Mouse (Mus musculus) neural tube, embryonic 15.5 days (tissue): ENCODE results near the gene Slc43a2. TPM values are rescaled to one million over a fixed set of nuclear protein-coding genes. Genes with fewer than 3 reads are reported as not detected.
"Not testable (repeated sequence)": the region's sequence is repeated elsewhere in the genome, so short reads cannot be mapped to it uniquely, and the experiment has no call there.

Source experiments
- ATAC-seq: fragments of 200-750 bp; cut with Nextera tagmentation; 2 replicates; pipeline ENCODE4 v1.8.0; 2017; ENCODE audit warnings: mild to moderate bottlenecking, moderate TSS enrichment, moderate library complexity; ENCODE audit not compliant: low FRiP score
- H3K27ac ChIP-seq: fragments of 300-500 bp; sonication (generic); replicated peaks from 2 replicates; pipeline ENCODE4 v1.5.1; 2015; ENCODE audit warnings: mild to moderate bottlenecking, inconsistent platforms
- H3K27me3 ChIP-seq: fragments of 300-500 bp; sonication (generic); replicated peaks from 2 replicates; pipeline ENCODE4 v1.6.1; 2015; ENCODE audit warnings: inconsistent platforms
- H3K36me3 ChIP-seq: fragments of 300-500 bp; sonication (generic); 2 replicates; pipeline ENCODE4 v1.6.1; 2015; ENCODE audit warnings: inconsistent platforms
- H3K4me1 ChIP-seq: fragments of 300-500 bp; sonication (generic); 2 replicates; pipeline ENCODE4 v1.6.1; 2015; ENCODE audit warnings: inconsistent platforms
- H3K4me2 ChIP-seq: fragments of 300-500 bp; sonication (generic); 2 replicates; pipeline ENCODE4 v1.6.1; 2015; ENCODE audit warnings: inconsistent platforms, mild to moderate bottlenecking, moderate library complexity
- H3K4me3 ChIP-seq: fragments of 300-500 bp; sonication (generic); replicated peaks from 2 replicates; pipeline ENCODE4 v1.5.1; 2015; ENCODE audit warnings: mild to moderate bottlenecking, inconsistent platforms
- H3K9ac ChIP-seq: fragments of 300-500 bp; sonication (generic); replicated peaks from 2 replicates; pipeline ENCODE4 v1.6.1; 2015; ENCODE audit warnings: mild to moderate bottlenecking, inconsistent platforms
- H3K9me3 ChIP-seq: fragments of 300-500 bp; sonication (generic); replicated peaks from 2 replicates; pipeline ENCODE4 v1.6.1; 2016; ENCODE audit warnings: inconsistent platforms
- WGBS: fragments of 180-500 bp; shearing (Covaris S2); methylation state at CpG from one replicate; pipeline ENCODE4 v1.1.7; 2015; ENCODE audit warnings: mixed read lengths; 5-methylcytosine and 5-hydroxymethylcytosine counted together
- polyA plus RNA-seq: library from polyadenylated mRNA; unstranded; fragments of >200 nt; fragmentation: Nextera tagmentation; extraction: Ambion mirVana; gene quantifications from 2 replicates; pipeline ENCODE4 v1.2.1, GENCODE M21; 2015

Slc43a2 gene
- polyA plus RNA-seq, 1 experiment from 2014 or later = 15.7 TPM

GRCm38 (mm10) chr11:75598004-75598403, 66.5 kb downstream of the Slc43a2 start:
- no peak for ATAC-seq
- H3K4me3 ChIP-seq = no peak overlapping the region
- H3K27ac ChIP-seq = no peak overlapping the region
- H3K4me2 ChIP-seq = no peak overlapping the region
- H3K9me3 ChIP-seq = no peaks in the 10 kb centered on the region
- H3K4me1 ChIP-seq = 0 out of 2 replicates have a peak, but pooled peaks cover 2% of the 10 kb centered on the region
- H3K9ac ChIP-seq = no peak overlapping the region
- WGBS = 91% methylated on average over 6 of the region's 6 CpGs
- no peaks in the 10 kb centered on the region for H3K27me3 ChIP-seq
- H3K36me3 ChIP-seq = peaks cover 88% of the 10 kb centered on the region

DNA sequence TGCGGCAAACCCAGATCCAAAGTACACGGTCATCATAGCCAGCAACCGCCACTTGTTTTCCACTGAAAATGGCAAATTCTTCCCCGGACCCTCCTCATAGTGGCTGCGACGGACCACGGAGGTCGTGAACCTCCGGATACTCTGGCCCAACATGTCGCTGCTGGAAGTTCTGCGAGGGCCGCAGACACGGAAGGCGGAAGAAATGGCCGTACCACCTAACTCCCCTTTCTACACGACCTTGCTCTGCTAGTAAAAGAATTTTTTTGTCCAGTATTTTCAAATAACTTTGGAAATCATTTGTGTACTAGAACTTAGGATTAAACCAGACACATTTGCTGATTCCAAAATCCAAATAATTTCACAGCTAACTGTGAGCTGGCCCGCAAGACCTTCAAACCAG, 68.3 kb downstream of the Slc43a2 start:
- peaks cover 85% of the 10 kb centered on the region for H3K36me3 ChIP-seq
- H3K9me3 ChIP-seq, H3K9ac ChIP-seq, H3K27ac ChIP-seq, H3K27me3 ChIP-seq, H3K4me3 ChIP-seq, ATAC-seq, H3K4me1 ChIP-seq, H3K4me2 ChIP-seq: not testable (repeated sequence)
- WGBS = 95% methylated on average over 17 of the region's 17 CpGs

GRCm38 (mm10) chr11:75604826-75605225, 73.3 kb downstream of the Slc43a2 start:
- Histone ChIP-seq H3K4me2 (no peak overlapping the region), H3K27me3 (no peaks in the 10 kb centered on the region), H3K27ac (no peak overlapping the region), H3K4me3 (no peak overlapping the region), H3K9me3 (no peaks in the 10 kb centered on the region), H3K36me3 (peaks cover 81% of the 10 kb centered on the region), H3K4me1 (no peaks in the 10 kb centered on the region), H3K9ac (no peak overlapping the region)
- no peak for ATAC-seq
- 86% methylated on average over 5 of the region's 5 CpGs for WGBS

DNA sequence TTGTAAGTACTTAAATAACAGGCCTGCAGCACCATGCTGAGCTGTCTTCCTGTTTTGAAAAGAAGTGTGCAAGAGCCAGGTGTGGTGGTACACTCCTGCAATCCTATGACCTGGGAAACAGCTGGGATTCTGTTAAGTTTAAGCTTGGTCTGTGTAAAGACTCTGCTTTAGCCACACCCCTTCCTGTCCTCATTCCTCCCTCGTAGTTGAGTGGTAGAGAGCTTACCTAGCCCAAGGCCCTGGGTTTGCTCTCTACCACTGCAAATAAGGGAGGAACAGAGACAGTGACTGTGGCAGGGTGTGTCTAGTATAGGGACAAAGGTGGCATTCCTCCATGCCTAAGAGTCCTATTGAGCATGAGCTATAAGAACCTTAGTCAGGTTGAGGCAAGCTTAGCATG, 73.8 kb downstream of the Slc43a2 start:
- peaks cover 82% of the 10 kb centered on the region for H3K36me3 ChIP-seq
- WGBS = 68% methylated on average over 1 of the region's 1 CpGs

GRCm38 (mm10) chr11:75608776-75609175, 77.3 kb downstream of the Slc43a2 start:
- H3K4me1 ChIP-seq = no peaks in the 10 kb centered on the region
- H3K4me3 ChIP-seq = no peak overlapping the region
- H3K27ac ChIP-seq = no peak overlapping the region
- H3K36me3 ChIP-seq = peaks cover 79% of the 10 kb centered on the region
- no peaks in the 10 kb centered on the region for H3K27me3 ChIP-seq
- WGBS = 94% methylated on average over 5 of the region's 5 CpGs
- ATAC-seq = no peak
- H3K4me2 ChIP-seq = no peak overlapping the region
- H3K9me3 ChIP-seq = no peaks in the 10 kb centered on the region
- no peak overlapping the region for H3K9ac ChIP-seq

More for the DNA sequence above, 73.8 kb downstream of the Slc43a2 start:
- ATAC-seq = no peak
- H3K27ac ChIP-seq = no peak overlapping the region
- no peaks in the 10 kb centered on the region for H3K27me3 ChIP-seq
- no peaks in the 10 kb centered on the region for H3K9me3 ChIP-seq
- H3K4me1 ChIP-seq = no peaks in the 10 kb centered on the region
- no peak overlapping the region for H3K9ac ChIP-seq
- no peak overlapping the region for H3K4me3 ChIP-seq
- no peak overlapping the region for H3K4me2 ChIP-seq

DNA sequence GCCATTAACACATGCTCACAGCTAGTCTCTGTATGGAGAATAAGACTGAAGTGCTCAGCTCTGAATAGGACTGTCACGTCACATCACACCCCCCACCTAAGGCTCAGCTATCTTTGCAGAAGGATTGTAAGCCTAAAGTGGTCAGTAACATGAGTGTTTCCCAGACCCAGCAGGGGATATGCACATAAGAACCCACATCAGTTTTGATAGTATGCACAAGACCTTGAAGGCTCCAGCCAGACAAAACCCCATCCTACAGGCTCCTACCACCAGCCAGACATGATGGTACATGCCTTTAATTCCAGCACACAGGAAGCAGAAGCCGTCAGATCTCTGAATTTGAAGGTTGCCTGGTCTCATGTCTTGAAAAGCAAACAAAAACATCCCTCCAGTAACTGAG, 78.5 kb downstream of the Slc43a2 start:
- H3K9me3 ChIP-seq = no peaks in the 10 kb centered on the region
- H3K4me3 ChIP-seq = no peak overlapping the region
- H3K27ac ChIP-seq = no peak overlapping the region
- H3K4me1 ChIP-seq = no peaks in the 10 kb centered on the region
- WGBS = 89% methylated on average over 2 of the region's 2 CpGs
- ATAC-seq = no peak
- H3K27me3 ChIP-seq = no peaks in the 10 kb centered on the region
- no peak overlapping the region for H3K9ac ChIP-seq
- H3K4me2 ChIP-seq = no peak overlapping the region
- peaks cover 75% of the 10 kb centered on the region for H3K36me3 ChIP-seq

GRCm38 (mm10) chr11:75614769-75615168, 83.3 kb downstream of the Slc43a2 start:
- Histone ChIP-seq H3K27me3 (no peaks in the 10 kb centered on the region), H3K4me2 (no peak overlapping the region), H3K4me1 (no peaks in the 10 kb centered on the region), H3K27ac (no peak overlapping the region), H3K9me3 (no peaks in the 10 kb centered on the region), H3K36me3 (peaks cover 72% of the 10 kb centered on the region), H3K4me3 (no peak overlapping the region), H3K9ac (no peak overlapping the region)
- 91% methylated on average over 1 of the region's 1 CpGs for WGBS
- no peak for ATAC-seq

- H3K9ac ChIP-seq = no peak overlapping the region
- ATAC-seq = no peak
- H3K9me3 ChIP-seq = no peaks in the 10 kb centered on the region
- 92% methylated on average over 2 of the region's 2 CpGs for WGBS
- no peaks in the 10 kb centered on the region for H3K27me3 ChIP-seq
- H3K4me3 ChIP-seq = no peak overlapping the region
- peaks cover 72% of the 10 kb centered on the region for H3K36me3 ChIP-seq
- H3K4me1 ChIP-seq = no peaks in the 10 kb centered on the region
- H3K4me2 ChIP-seq = no peak overlapping the region
- no peak overlapping the region for H3K27ac ChIP-seq
Measured at GRCm38 (mm10) chr11:75615556-75615955, 84.1 kb downstream of the Slc43a2 start.

DNA sequence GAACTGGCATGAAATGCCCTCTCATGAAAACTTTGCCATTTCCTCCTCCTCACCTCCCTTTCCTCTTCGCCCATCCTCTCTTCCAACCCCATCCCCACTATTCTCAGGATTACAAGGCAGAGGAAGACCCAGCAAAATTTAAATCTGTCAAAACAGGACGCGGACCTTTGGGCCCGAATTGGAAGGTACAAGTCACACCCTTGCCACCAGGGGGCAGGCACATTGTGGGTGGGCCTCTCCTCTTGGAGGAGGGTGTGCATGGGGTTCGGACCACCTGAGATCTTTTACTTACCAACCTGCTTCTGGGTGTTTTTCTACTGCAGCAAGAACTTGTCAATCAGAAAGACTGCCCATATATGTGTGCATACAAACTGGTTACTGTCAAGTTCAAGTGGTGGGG, 87.6 kb downstream of the Slc43a2 start:
- 88% methylated on average over 5 of the region's 5 CpGs for WGBS
- peaks cover 73% of the 10 kb centered on the region for H3K36me3 ChIP-seq

GRCm38 (mm10) chr11:75620136-75620780, 88.8 kb downstream of the Slc43a2 start:
- WGBS = 90% methylated on average over 12 of the region's 12 CpGs
- Histone ChIP-seq H3K9ac (no peak overlapping the region), H3K27me3 (no peaks in the 10 kb centered on the region), H3K27ac (no peak overlapping the region), H3K4me2 (no peak overlapping the region), H3K4me1 (no peaks in the 10 kb centered on the region), H3K36me3 (peaks cover 76% of the 10 kb centered on the region), H3K9me3 (no peaks in the 10 kb centered on the region), H3K4me3 (no peak overlapping the region)
- ATAC-seq = no peak

More for the DNA sequence above, 87.6 kb downstream of the Slc43a2 start:
- H3K4me1 ChIP-seq = no peaks in the 10 kb centered on the region
- H3K27me3 ChIP-seq = no peaks in the 10 kb centered on the region
- H3K4me3 ChIP-seq = no peak overlapping the region
- no peak overlapping the region for H3K27ac ChIP-seq
- ATAC-seq = no peak
- no peak overlapping the region for H3K9ac ChIP-seq
- no peaks in the 10 kb centered on the region for H3K9me3 ChIP-seq
- no peak overlapping the region for H3K4me2 ChIP-seq

DNA sequence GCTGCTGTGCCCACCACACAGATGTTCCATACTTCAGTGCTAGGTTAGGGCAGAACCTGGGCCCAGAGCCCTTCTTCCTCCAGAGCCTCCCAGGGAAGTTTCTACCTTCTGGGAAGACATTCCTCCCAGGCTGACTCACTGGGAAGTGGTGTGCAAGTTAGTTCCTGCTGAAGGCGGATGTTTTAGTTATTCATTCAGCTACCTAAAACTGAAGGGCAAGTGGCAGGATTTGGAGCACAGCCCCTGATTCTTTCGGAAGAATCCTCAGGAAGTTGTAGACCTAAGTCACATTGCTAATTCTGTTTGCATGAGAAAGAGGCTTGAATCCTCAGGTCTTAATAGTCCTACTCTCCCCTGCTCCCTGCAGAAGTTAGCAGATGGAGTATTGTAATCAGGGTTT, 89.9 kb downstream of the Slc43a2 start:
- no peak overlapping the region for H3K4me3 ChIP-seq
- peaks cover 81% of the 10 kb centered on the region for H3K36me3 ChIP-seq
- H3K9ac ChIP-seq = no peak overlapping the region
- no peaks in the 10 kb centered on the region for H3K4me1 ChIP-seq
- ATAC-seq = no peak
- H3K4me2 ChIP-seq = no peak overlapping the region
- H3K27ac ChIP-seq = no peak overlapping the region
- H3K9me3 ChIP-seq = no peaks in the 10 kb centered on the region
- no peaks in the 10 kb centered on the region for H3K27me3 ChIP-seq
- 86% methylated on average over 2 of the region's 2 CpGs for WGBS

GRCm38 (mm10) chr11:75622588-75623329, 91.3 kb downstream of the Slc43a2 start:
- Histone ChIP-seq H3K4me3 (no peak overlapping the region), H3K27ac (no peak overlapping the region), H3K27me3 (no peaks in the 10 kb centered on the region), H3K4me1 (no peaks in the 10 kb centered on the region), H3K9me3 (no peaks in the 10 kb centered on the region), H3K36me3 (peaks cover 84% of the 10 kb centered on the region), H3K4me2 (no peak overlapping the region), H3K9ac (no peak overlapping the region)
- ATAC-seq = no peak
- WGBS = 91% methylated on average over 2 of the region's 2 CpGs
